Mouse (Mus musculus) cerebellum, adult 11-12 months (tissue): ENCODE results near the gene Stoml1.

ENCODE experiments used
- DNase-seq: peaks from one replicate; pipeline ENCODE4 v3.0.0; 2022

Gene Stoml1

GRCm38 (mm10) chr9:58274101-58274604 is 21.2 kb downstream of the Stoml1 start:
- DNase-seq: no peak

GRCm38 (mm10) chr9:58274626-58275025 is 21.7 kb downstream of the Stoml1 start:
- DNase-seq: no peak

GRCm38 (mm10) chr9:58275115-58275774 is 22.3 kb downstream of the Stoml1 start:
- DNase-seq: peak; percentile 26

GRCm38 (mm10) chr9:58275797-58276196 is 22.8 kb downstream of the Stoml1 start:
- no peak for DNase-seq

GRCm38 (mm10) chr9:58276346-58276745 is 23.4 kb downstream of the Stoml1 start:
- no peak for DNase-seq

- DNase-seq: no peak
Measured at GRCm38 (mm10) chr9:58278313-58278712, 25.3 kb downstream of the Stoml1 start.

GRCm38 (mm10) chr9:58278821-58279723 is 26.1 kb downstream of the Stoml1 start:
- DNase-seq: no peak

- DNase-seq: no peak
Measured at GRCm38 (mm10) chr9:58279780-58280179, 26.8 kb downstream of the Stoml1 start.

- DNase-seq: peak; percentile 59
Measured at GRCm38 (mm10) chr9:58280259-58281109, 27.5 kb downstream of the Stoml1 start.

- DNase-seq: no peak
Measured at GRCm38 (mm10) chr9:58281597-58281996, 28.6 kb downstream of the Stoml1 start.

GRCm38 (mm10) chr9:58283431-58283830 is 30.5 kb downstream of the Stoml1 start:
- no peak for DNase-seq

GRCm38 (mm10) chr9:58289090-58289489 is 36.1 kb downstream of the Stoml1 start:
- DNase-seq: no peak

GRCm38 (mm10) chr9:58289901-58290300 is 36.9 kb downstream of the Stoml1 start:
- no peak for DNase-seq

- no peak for DNase-seq
Measured at GRCm38 (mm10) chr9:58294527-58294926, 41.6 kb downstream of the Stoml1 start.

GRCm38 (mm10) chr9:58295345-58295744 is 42.4 kb downstream of the Stoml1 start:
- DNase-seq: no peak

GRCm38 (mm10) chr9:58295766-58296361 is 42.9 kb downstream of the Stoml1 start:
- DNase-seq: no peak

GRCm38 (mm10) chr9:58297065-58297464 is 44.1 kb downstream of the Stoml1 start:
- no peak for DNase-seq

- DNase-seq: no peak
Measured at GRCm38 (mm10) chr9:58297961-58298477, 45.1 kb downstream of the Stoml1 start.

- no peak for DNase-seq
Measured at GRCm38 (mm10) chr9:58299356-58299799, 46.4 kb downstream of the Stoml1 start.

GRCm38 (mm10) chr9:58303115-58303514 is 50.2 kb downstream of the Stoml1 start:
- no peak for DNase-seq

- no peak for DNase-seq
Measured at GRCm38 (mm10) chr9:58303599-58304271, 50.8 kb downstream of the Stoml1 start.

GRCm38 (mm10) chr9:58305686-58306085 is 52.7 kb downstream of the Stoml1 start:
- peak; percentile 20 for DNase-seq
